Mouse (Mus musculus): ENCODE data around the gene Sec24a. TPM values are rescaled to one million over a fixed set of nuclear protein-coding genes. Genes with fewer than 3 reads are reported as not detected.
"Not testable (repeated sequence)": the region's sequence is repeated elsewhere in the genome, so short reads cannot be mapped to it uniquely, and the experiment has no call there.

Gene Sec24a
- polyA plus RNA-seq, 1 experiment = 22.1 TPM

- Histone ChIP-seq H3K4me3 (ENCODE audit: control insufficient read depth, low read depth, low read length) (no peak overlapping the region), H3K4me1 (ENCODE audit: control insufficient read depth, insufficient read depth, low read length) (no peaks in the 10 kb centered on the region), H3K27me3 (ENCODE audit: control insufficient read depth, insufficient read depth, low read length) (no peaks in the 10 kb centered on the region), H3K36me3 (ENCODE audit: control insufficient read depth, insufficient read depth, low read length) (no peaks in the 10 kb centered on the region), H3K27ac (ENCODE audit: control insufficient read depth, insufficient read depth, low read depth, low read length) (no peak overlapping the region)
- no peak for TF ChIP-seq CTCF (IDR thresholded peaks at IDR 0.05; ENCODE audit: control insufficient read depth, insufficient read depth, insufficient replicate concordance, low read depth, low read length)
- no peak for TF ChIP-seq POLR2A (IDR thresholded peaks at IDR 0.05; ENCODE audit: control insufficient read depth, low read depth, low read length)
Measured at GRCm38 (mm10) chr11:51746096-51746495, 17.3 kb downstream of the Sec24a start.

GRCm38 (mm10) chr11:51740701-51741100 is 22.7 kb downstream of the Sec24a start:
- H3K4me1 ChIP-seq (ENCODE audit: control insufficient read depth, insufficient read depth, low read length) = no peaks in the 10 kb centered on the region
- H3K36me3 ChIP-seq (ENCODE audit: control insufficient read depth, insufficient read depth, low read length) = no peaks in the 10 kb centered on the region
- no peaks in the 10 kb centered on the region for H3K27me3 ChIP-seq (ENCODE audit: control insufficient read depth, insufficient read depth, low read length)
- no peak for TF ChIP-seq CTCF (IDR thresholded peaks at IDR 0.05; ENCODE audit: control insufficient read depth, insufficient read depth, insufficient replicate concordance, low read depth, low read length)
- no peak for TF ChIP-seq POLR2A (IDR thresholded peaks at IDR 0.05; ENCODE audit: control insufficient read depth, low read depth, low read length)
- H3K4me3 ChIP-seq (ENCODE audit: control insufficient read depth, low read depth, low read length) = no peak overlapping the region
- no peak overlapping the region for H3K27ac ChIP-seq (ENCODE audit: control insufficient read depth, insufficient read depth, low read depth, low read length)

GRCm38 (mm10) chr11:51738651-51739403 is 24.6 kb downstream of the Sec24a start:
- Histone ChIP-seq H3K4me3 (ENCODE audit: control insufficient read depth, low read depth, low read length) (no peak overlapping the region), H3K27me3 (ENCODE audit: control insufficient read depth, insufficient read depth, low read length) (no peaks in the 10 kb centered on the region), H3K4me1 (ENCODE audit: control insufficient read depth, insufficient read depth, low read length) (no peaks in the 10 kb centered on the region), H3K27ac (ENCODE audit: control insufficient read depth, insufficient read depth, low read depth, low read length) (no peak overlapping the region), H3K36me3 (ENCODE audit: control insufficient read depth, insufficient read depth, low read length) (no peaks in the 10 kb centered on the region)
- TF ChIP-seq POLR2A (IDR thresholded peaks at IDR 0.05; ENCODE audit: control insufficient read depth, low read depth, low read length) (no peak), CTCF (IDR thresholded peaks at IDR 0.05; ENCODE audit: control insufficient read depth, insufficient read depth, insufficient replicate concordance, low read depth, low read length) (no peak)

GRCm38 (mm10) chr11:51734218-51734617 is 29.2 kb downstream of the Sec24a start:
- not testable (repeated sequence) for H3K36me3 ChIP-seq (ENCODE audit: control insufficient read depth, insufficient read depth, low read length); H3K27me3 ChIP-seq (ENCODE audit: control insufficient read depth, insufficient read depth, low read length); H3K27ac ChIP-seq (ENCODE audit: control insufficient read depth, insufficient read depth, low read depth, low read length); H3K4me1 ChIP-seq (ENCODE audit: control insufficient read depth, insufficient read depth, low read length); H3K4me3 ChIP-seq (ENCODE audit: control insufficient read depth, low read depth, low read length)

GRCm38 (mm10) chr11:51732883-51733282 is 30.6 kb downstream of the Sec24a start:
- no peaks in the 10 kb centered on the region for H3K4me1 ChIP-seq (ENCODE audit: control insufficient read depth, insufficient read depth, low read length)
- TF ChIP-seq POLR2A (IDR thresholded peaks at IDR 0.05; ENCODE audit: control insufficient read depth, low read depth, low read length) = no peak
- no peak for TF ChIP-seq CTCF (IDR thresholded peaks at IDR 0.05; ENCODE audit: control insufficient read depth, insufficient read depth, insufficient replicate concordance, low read depth, low read length)
- H3K27me3 ChIP-seq (ENCODE audit: control insufficient read depth, insufficient read depth, low read length) = no peaks in the 10 kb centered on the region
- H3K27ac ChIP-seq (ENCODE audit: control insufficient read depth, insufficient read depth, low read depth, low read length) = no peak overlapping the region
- H3K4me3 ChIP-seq (ENCODE audit: control insufficient read depth, low read depth, low read length) = no peak overlapping the region
- H3K36me3 ChIP-seq (ENCODE audit: control insufficient read depth, insufficient read depth, low read length) = no peaks in the 10 kb centered on the region; the same call in 1 of the 2 replicates

- no peaks in the 10 kb centered on the region for H3K27me3 ChIP-seq (ENCODE audit: control insufficient read depth, insufficient read depth, low read length)
- H3K27ac ChIP-seq (ENCODE audit: control insufficient read depth, insufficient read depth, low read depth, low read length) = no peak overlapping the region
- TF ChIP-seq POLR2A (IDR thresholded peaks at IDR 0.05; ENCODE audit: control insufficient read depth, low read depth, low read length) = no peak
- TF ChIP-seq CTCF (IDR thresholded peaks at IDR 0.05; ENCODE audit: control insufficient read depth, insufficient read depth, insufficient replicate concordance, low read depth, low read length) = no peak
- no peak overlapping the region for H3K4me3 ChIP-seq (ENCODE audit: control insufficient read depth, low read depth, low read length)
- peaks cover 7% of the 10 kb centered on the region for H3K36me3 ChIP-seq (ENCODE audit: control insufficient read depth, insufficient read depth, low read length)
- H3K4me1 ChIP-seq (ENCODE audit: control insufficient read depth, insufficient read depth, low read length) = no peaks in the 10 kb centered on the region
Measured at GRCm38 (mm10) chr11:51721066-51721465, 42.4 kb downstream of the Sec24a start.

- Histone ChIP-seq H3K36me3 (ENCODE audit: control insufficient read depth, insufficient read depth, low read length) (peaks cover 9% of the 10 kb centered on the region), H3K4me3 (ENCODE audit: control insufficient read depth, low read depth, low read length) (no peak overlapping the region), H3K27me3 (ENCODE audit: control insufficient read depth, insufficient read depth, low read length) (no peaks in the 10 kb centered on the region), H3K4me1 (ENCODE audit: control insufficient read depth, insufficient read depth, low read length) (no peaks in the 10 kb centered on the region; the same call in 1 of the 2 replicates), H3K27ac (ENCODE audit: control insufficient read depth, insufficient read depth, low read depth, low read length) (no peak overlapping the region)
- TF ChIP-seq CTCF (IDR thresholded peaks at IDR 0.05; ENCODE audit: control insufficient read depth, insufficient read depth, insufficient replicate concordance, low read depth, low read length) (no peak), POLR2A (IDR thresholded peaks at IDR 0.05; ENCODE audit: control insufficient read depth, low read depth, low read length) (no peak)
Measured at GRCm38 (mm10) chr11:51707080-51707479, 56.4 kb downstream of the Sec24a start.

Measured in testis, adult 2 months (tissue).